ENCODE assay signal across 8 mouse cellular contexts in the genomic region with DNA sequence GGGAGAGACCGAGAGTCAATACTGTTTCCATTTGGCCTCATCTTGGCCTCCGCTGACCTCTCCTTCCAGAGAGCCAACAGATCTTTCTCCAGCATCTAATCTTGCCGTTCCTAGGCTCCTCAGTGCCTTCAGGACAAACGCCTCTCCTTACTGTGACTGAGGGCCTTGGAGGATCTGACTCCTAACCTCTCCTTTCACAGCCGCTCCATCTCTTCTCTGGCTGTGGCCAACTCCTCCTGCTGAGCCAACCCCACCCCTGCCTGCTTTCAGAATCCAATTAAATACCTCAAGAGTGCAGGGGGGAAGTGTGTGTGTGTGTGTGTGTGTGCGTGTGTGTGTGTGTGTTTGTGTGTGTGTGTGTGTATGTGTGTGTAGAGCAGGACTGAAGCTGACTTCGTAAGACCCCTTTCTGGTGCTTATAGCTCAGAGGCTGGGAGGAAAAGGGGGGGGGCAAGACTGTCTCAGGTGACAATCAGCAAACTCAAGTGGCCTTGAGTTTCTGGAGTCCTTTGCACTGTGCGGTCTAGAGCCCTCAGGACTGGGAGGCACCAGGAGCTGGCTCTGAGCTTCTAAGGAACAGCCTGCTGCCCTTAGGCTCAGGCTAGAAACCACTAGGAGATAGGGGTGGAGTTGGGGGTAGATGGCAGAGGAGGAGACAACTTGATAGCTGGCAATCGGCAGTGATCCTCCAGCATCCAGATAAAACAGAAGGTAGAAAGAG. TPM values are rescaled to one million over a fixed set of nuclear protein-coding genes. Genes with fewer than 3 reads are reported as not detected.
DNase-seq lines count a peak whose midpoint lies in the region; ATAC-seq and TF ChIP-seq lines count a peak whose summit lies in the region.
"Had no signal": no experiment of that assay in that cellular context is flagged by ENCODE, and none has a peak within 500 bp of the region (broad histone marks: within the 10 kb centered on the region; RNA-seq: fewer than 3 reads in every experiment).

No protein-coding gene starts in this region.

- WGBS in heart, embryonic 16.5 days = 44% methylated on average over 9 of the region's 9 CpGs
- WGBS in liver, embryonic 11.5 days = 42% methylated on average over 9 of the region's 9 CpGs
- 23% methylated on average over 9 of the region's 9 CpGs for WGBS in stomach, embryonic 15.5 days
- 67% methylated on average over 9 of the region's 9 CpGs for WGBS in thymus, adult 2 months

- H3K9me3 ChIP-seq in heart, embryonic 16.5 days (replicated peaks; ENCODE audit: control insufficient read depth, low read length) = no peaks in the 10 kb centered on the region
- no peaks in the 10 kb centered on the region for H3K9me3 ChIP-seq in liver, embryonic 11.5 days (ENCODE audit: control insufficient read depth, low read length)
- no peaks in the 10 kb centered on the region for H3K9me3 ChIP-seq in stomach, embryonic 15.5 days

- H3K9ac ChIP-seq in heart, embryonic 16.5 days (ENCODE audit: low read length) = no peak overlapping the region; the same call in 1 of the 2 replicates
- no peak overlapping the region for H3K9ac ChIP-seq in liver, embryonic 11.5 days (ENCODE audit: low read depth, low read length)
- no peak overlapping the region for H3K9ac ChIP-seq in stomach, embryonic 15.5 days

- DNase-seq in ovary, postnatal 36 days (ENCODE audit: low spot score) = peak; percentile 25
- no peak for DNase-seq in ovary, adult 18-20 months (ENCODE audit: low spot score)
- DNase-seq in liver, embryonic 11.5 days (ENCODE audit: low spot score) = no peak
- no peak for DNase-seq in layer of hippocampus, postnatal 36 days
- no peak for DNase-seq in thymus, adult 2 months
- DNase-seq: right cerebral cortex, postnatal 4 days had no signal

- no peaks in the 10 kb centered on the region for H3K36me3 ChIP-seq in heart, embryonic 16.5 days (ENCODE audit: control insufficient read depth, insufficient read depth)
- no peaks in the 10 kb centered on the region for H3K36me3 ChIP-seq in liver, embryonic 11.5 days (ENCODE audit: control insufficient read depth, insufficient read depth, low read length)
- H3K36me3 ChIP-seq in stomach, embryonic 15.5 days = no peaks in the 10 kb centered on the region
- no peaks in the 10 kb centered on the region for H3K36me3 ChIP-seq in thymus, adult 2 months (ENCODE audit: control insufficient read depth, insufficient read depth, low read length)

- peaks cover 11% of the 10 kb centered on the region for H3K4me1 ChIP-seq in heart, embryonic 16.5 days (ENCODE audit: control insufficient read depth, insufficient read depth, low read length)
- H3K4me1 ChIP-seq in liver, embryonic 11.5 days (replicated peaks; ENCODE audit: control insufficient read depth, insufficient read depth, low read length) = peaks cover 8% of the 10 kb centered on the region
- H3K4me1 ChIP-seq in stomach, embryonic 15.5 days = peaks cover 23% of the 10 kb centered on the region
- peaks cover 19% of the 10 kb centered on the region for H3K4me1 ChIP-seq in thymus, adult 2 months (replicated peaks; ENCODE audit: control insufficient read depth, insufficient read depth, low read length)

- no peak for ATAC-seq in heart, embryonic 16.5 days (replicated peaks; ENCODE audit: extremely low read depth, insufficient read depth, low FRiP score)
- ATAC-seq in liver, embryonic 11.5 days (replicated peaks; ENCODE audit: low FRiP score) = no peak
- peak; percentile 25 for ATAC-seq in stomach, embryonic 15.5 days (ENCODE audit: insufficient read depth, low FRiP score, low read depth)

- no peak for TF ChIP-seq POLR2A in thymus, adult 2 months (IDR thresholded peaks at IDR 0.05; ENCODE audit: control insufficient read depth, extremely low read depth, insufficient read depth, low read length, poor library complexity)

- TF ChIP-seq CTCF in thymus, adult 2 months (IDR thresholded peaks at IDR 0.05; ENCODE audit: borderline replicate concordance, control insufficient read depth, extremely low read depth, insufficient read depth, low read length, poor library complexity) = no peak

- H3K4me3 ChIP-seq in heart, embryonic 16.5 days (ENCODE audit: low read length) = no peak overlapping the region
- no peak overlapping the region for H3K4me3 ChIP-seq in liver, embryonic 11.5 days (ENCODE audit: low read depth, low read length)
- peak overlapping the region; percentile 39; the same call in 1 of the 2 replicates for H3K4me3 ChIP-seq in stomach, embryonic 15.5 days (replicated peaks)
- H3K4me3 ChIP-seq in thymus, adult 2 months (ENCODE audit: control insufficient read depth, insufficient read depth, low read length) = no peak overlapping the region

- H3K4me2 ChIP-seq in heart, embryonic 16.5 days (ENCODE audit: low read depth, low read length) = peak overlapping the region; percentile 60
- H3K4me2 ChIP-seq in liver, embryonic 11.5 days = peak overlapping the region; percentile 45
- H3K4me2 ChIP-seq in stomach, embryonic 15.5 days = peak overlapping the region; percentile 62

- H3K27me3 ChIP-seq in heart, embryonic 16.5 days (ENCODE audit: control insufficient read depth, insufficient read depth, low read length) = 0 out of 2 replicates have a peak, but pooled peaks cover 2% of the 10 kb centered on the region
- H3K27me3 ChIP-seq in liver, embryonic 11.5 days (replicated peaks; ENCODE audit: control insufficient read depth, insufficient read depth, low read length) = peaks cover 30% of the 10 kb centered on the region
- no peaks in the 10 kb centered on the region for H3K27me3 ChIP-seq in stomach, embryonic 15.5 days (replicated peaks)
- H3K27me3 ChIP-seq in thymus, adult 2 months (ENCODE audit: control insufficient read depth, insufficient read depth, low read length) = no peaks in the 10 kb centered on the region

- H3K27ac ChIP-seq in heart, embryonic 16.5 days (ENCODE audit: low read length) = no peak overlapping the region
- H3K27ac ChIP-seq in liver, embryonic 11.5 days (ENCODE audit: low read depth, low read length) = peak overlapping the region; percentile 43; the same call in 1 of the 2 replicates
- peak overlapping the region; percentile 94 for H3K27ac ChIP-seq in stomach, embryonic 15.5 days
- no peak overlapping the region for H3K27ac ChIP-seq in thymus, adult 2 months (ENCODE audit: control insufficient read depth, insufficient read depth, low read length)

RNA-seq across cellular contexts. Expression of a gene that starts 59.7 kb away (rescaled TPM):
- polyA plus RNA-seq in heart, embryonic 16.5 days (2015; fragmentation: Nextera tagmentation; extraction: Ambion mirVana) = 0.43 and 0.45 TPM in 2 replicates
- polyA plus RNA-seq in liver, embryonic 11.5 days (2014; fragmentation: Nextera tagmentation; extraction: Ambion mirVana) = 0.12 and 0.73 TPM in 2 replicates
- 1.4 and 1.5 TPM in 2 replicates for polyA plus RNA-seq in stomach, embryonic 15.5 days (2015; fragmentation: Nextera tagmentation; extraction: Ambion mirVana)
- 100 to 1,000 TPM in 1 of 2 experiments, 10 to 100 TPM in 1; 94.3 to 107 TPM for total RNA-seq in layer of hippocampus, postnatal 36 days (2021)
- polyA plus RNA-seq in thymus, adult 2 months (2012; rRNA removed) = 1.7 and 2.1 TPM in 2 replicates

Comparison
In these comparisons a context has a peak if more than half of its experiments do, and no peak if none do; other contexts are left out.
1. H3K27ac ChIP-seq: peak in liver, embryonic 11.5 days (single experiment) and stomach, embryonic 15.5 days (single experiment); none in heart, embryonic 16.5 days (single experiment) and thymus, adult 2 months (single experiment).
2. Peak in every context shown above with its lines, with median percentiles within 50 percentile points of each other: H3K4me2 ChIP-seq.